Mouse (Mus musculus) bone marrow macrophage, adult 2 months (primary cell): ENCODE measurements around the gene Pax8.

ENCODE experiments used
- CTCF ChIP-seq: IDR thresholded peaks from 2 replicates; pipeline ENCODE4 v1.5.1; 2012; ENCODE audit warnings: low read depth, mild to moderate bottlenecking, low read length, moderate library complexity
- POLR2A ChIP-seq: IDR thresholded peaks from 2 replicates; pipeline ENCODE4 v1.6.1; 2012; ENCODE audit warnings: mild to moderate bottlenecking, low read depth, low read length, borderline replicate concordance

DNA sequence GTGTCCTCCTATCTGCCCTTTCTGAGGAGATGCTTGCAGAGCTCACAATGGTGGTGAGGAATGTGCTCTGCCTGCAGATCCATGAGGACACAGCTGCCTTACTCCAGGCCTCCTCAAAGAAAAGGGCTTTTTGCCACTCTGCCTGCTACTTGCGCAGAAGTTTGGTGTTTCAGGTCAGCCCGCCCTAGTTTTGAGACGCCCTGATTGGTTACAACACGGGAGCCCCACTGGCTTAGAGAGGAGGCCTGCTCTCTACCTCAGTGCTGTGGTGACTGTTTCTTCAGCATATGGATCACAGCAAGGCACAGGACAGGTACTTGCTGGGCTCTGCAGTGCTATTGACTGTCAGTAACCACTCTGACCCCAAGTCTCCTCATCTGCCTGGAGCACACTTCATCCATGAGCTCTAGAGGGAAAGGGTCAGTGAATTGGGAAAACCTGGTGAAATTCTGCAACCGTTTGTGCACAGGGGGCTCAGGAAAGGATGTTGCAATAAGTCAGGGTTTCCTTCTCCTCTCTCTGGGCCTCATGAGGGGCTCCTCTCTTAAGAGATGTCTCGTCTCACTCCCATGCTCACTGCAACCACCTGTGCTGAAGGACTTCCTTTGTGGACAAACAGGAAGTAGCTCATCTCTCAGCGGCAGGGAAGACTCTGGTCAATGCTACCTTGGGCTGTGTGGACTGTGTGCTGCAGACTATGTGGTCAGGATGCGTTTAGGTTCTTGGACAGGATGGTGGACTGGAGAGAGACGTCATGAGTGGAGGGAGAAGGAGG is 92.8 kb downstream of the Pax8 start:
- TF ChIP-seq CTCF (no peak), POLR2A (no peak)
